Mouse (Mus musculus): ENCODE measurements around the gene Hspa1a. TPM values are rescaled to one million over a fixed set of nuclear protein-coding genes. Genes with fewer than 3 reads are reported as not detected.
"Not testable (repeated sequence)": the region's sequence is repeated elsewhere in the genome, so short reads cannot be mapped to it uniquely, and the experiment has no call there.

The Hspa1a gene
- total RNA-seq (2014; rRNA removed; ENCODE audit: low replicate concordance) (8.2 and 10.2 TPM in 2 replicates), polyA plus RNA-seq (2015; fragmentation: Nextera tagmentation; extraction: Ambion mirVana) (2.5 and 2.8 TPM in 2 replicates)

GRCm38 (mm10) chr17:34972069-34972749 is at the start of gene Hspa1a, which contains the start of gene Hspa1l:
Gene Hspa1a (minus strand): TSS chr17:34972156.
Gene Hspa1l (plus strand): TSS chr17:34972703.
- H3K27me3 ChIP-seq (ENCODE audit: control insufficient read depth, insufficient read depth, low read length) = peaks cover 23% of the 10 kb centered on the region
- peak within 1 kb of the TSS; percentile 44 for H3K4me3 ChIP-seq (ENCODE audit: low read depth, low read length)
- H3K4me2 ChIP-seq (ENCODE audit: low read depth, low read length) = peak within 1 kb of the TSS; percentile 60
- peak; percentile 93 for DNase-seq (ENCODE audit: low spot score)
- not testable (repeated sequence) for H3K4me1 ChIP-seq (ENCODE audit: control insufficient read depth, insufficient read depth); H3K9me3 ChIP-seq (replicated peaks; ENCODE audit: control insufficient read depth, low read length); H3K36me3 ChIP-seq (replicated peaks; ENCODE audit: control insufficient read depth, insufficient read depth, low read length)
- ATAC-seq (ENCODE audit: insufficient read depth, low read depth) = peak; percentile 91
- peak within 1 kb of the TSS; percentile 69 for H3K27ac ChIP-seq (ENCODE audit: low read depth)
- under 1% methylated on average over 25 of the region's 33 CpGs for WGBS
- H3K9ac ChIP-seq (replicated peaks; ENCODE audit: low read depth, low read length) = peak within 1 kb of the TSS; percentile 6; the same call in 1 of the 2 replicates

DNA sequence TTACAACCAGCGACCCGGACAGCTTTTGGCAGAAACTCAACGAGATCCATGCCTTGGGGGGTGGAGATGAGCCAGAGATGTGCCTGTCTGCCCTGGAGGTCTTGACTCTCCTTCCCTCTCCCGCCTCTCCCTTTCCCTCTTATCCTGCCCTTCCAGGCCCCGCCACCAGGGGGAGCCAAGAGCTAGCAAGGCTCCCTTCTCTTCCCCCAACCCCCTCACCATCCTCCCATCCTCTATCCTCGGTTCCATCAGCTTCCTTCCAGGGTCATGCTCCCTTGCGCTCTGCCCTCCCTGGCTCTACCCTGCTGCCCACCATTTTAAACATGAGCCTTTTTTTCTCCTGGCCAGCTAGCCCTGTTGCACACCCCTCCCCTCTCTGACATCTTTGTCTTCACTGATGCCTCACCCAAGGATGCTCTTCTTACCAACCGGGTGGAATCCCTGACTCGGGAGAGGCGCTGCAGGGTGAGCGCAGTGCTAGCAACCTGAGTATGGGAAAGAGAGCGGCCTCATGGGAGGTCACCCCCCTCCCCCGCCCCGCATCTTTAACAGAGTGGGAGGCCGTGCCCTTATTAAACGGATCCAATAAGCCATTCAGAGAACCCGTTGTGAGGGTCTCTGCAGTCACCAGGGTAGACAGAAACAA is 49.3 kb upstream of the Hspa1a start:
- peak; percentile 76 for DNase-seq (ENCODE audit: low spot score)
- peak; percentile 34 for ATAC-seq (ENCODE audit: insufficient read depth, low read depth)
- Histone ChIP-seq H3K4me1 (ENCODE audit: control insufficient read depth, insufficient read depth) (peaks cover 7% of the 10 kb centered on the region), H3K36me3 (replicated peaks; ENCODE audit: control insufficient read depth, insufficient read depth, low read length) (no peaks in the 10 kb centered on the region), H3K27me3 (ENCODE audit: control insufficient read depth, insufficient read depth, low read length) (0 out of 2 replicates have a peak, but pooled peaks cover 3% of the 10 kb centered on the region), H3K9me3 (replicated peaks; ENCODE audit: control insufficient read depth, low read length) (no peaks in the 10 kb centered on the region), H3K4me3 (ENCODE audit: low read depth, low read length) (no peak overlapping the region), H3K4me2 (ENCODE audit: low read depth, low read length) (peak overlapping the region; percentile 40), H3K9ac (replicated peaks; ENCODE audit: low read depth, low read length) (no peak overlapping the region), H3K27ac (ENCODE audit: low read depth) (peak overlapping the region; percentile 88)
- TF ChIP-seq CTCF (IDR thresholded peaks at IDR 0.05; ENCODE audit: low read depth) (peak; percentile 99), EP300 (IDR thresholded peaks at IDR 0.05; ENCODE audit: low read depth) (no peak; the same call in 1 of the 2 replicates)
- 6% methylated on average over 16 of the region's 17 CpGs for WGBS

- H3K4me1 ChIP-seq (ENCODE audit: control insufficient read depth, insufficient read depth) = peaks cover 11% of the 10 kb centered on the region
- DNase-seq (ENCODE audit: low spot score) = no peak
- no peak overlapping the region for H3K27ac ChIP-seq (ENCODE audit: low read depth)
- H3K4me2 ChIP-seq (ENCODE audit: low read depth, low read length) = no peak overlapping the region
- peaks cover 1% of the 10 kb centered on the region; the same call in 1 of the 2 replicates for H3K36me3 ChIP-seq (replicated peaks; ENCODE audit: control insufficient read depth, insufficient read depth, low read length)
- H3K27me3 ChIP-seq (ENCODE audit: control insufficient read depth, insufficient read depth, low read length) = 0 out of 2 replicates have a peak, but pooled peaks cover 1% of the 10 kb centered on the region
- H3K9me3 ChIP-seq (replicated peaks; ENCODE audit: control insufficient read depth, low read length) = no peaks in the 10 kb centered on the region
- TF ChIP-seq EP300 (IDR thresholded peaks at IDR 0.05; ENCODE audit: low read depth) = no peak
- TF ChIP-seq CTCF (IDR thresholded peaks at IDR 0.05; ENCODE audit: low read depth) = no peak
- ATAC-seq (ENCODE audit: insufficient read depth, low read depth) = no peak
- 81% methylated on average over 8 of the region's 8 CpGs for WGBS
- no peak overlapping the region for H3K4me3 ChIP-seq (ENCODE audit: low read depth, low read length)
- no peak overlapping the region for H3K9ac ChIP-seq (replicated peaks; ENCODE audit: low read depth, low read length)
These were observed 48.6 kb upstream of the Hspa1a start for GRCm38 (mm10) chr17:35020551-35020950.

GRCm38 (mm10) chr17:35019894-35020293 is 47.9 kb upstream of the Hspa1a start:
- Histone ChIP-seq H3K4me1 (ENCODE audit: control insufficient read depth, insufficient read depth) (peaks cover 11% of the 10 kb centered on the region), H3K9ac (replicated peaks; ENCODE audit: low read depth, low read length) (no peak overlapping the region), H3K27me3 (ENCODE audit: control insufficient read depth, insufficient read depth, low read length) (no peaks in the 10 kb centered on the region), H3K4me2 (ENCODE audit: low read depth, low read length) (no peak overlapping the region), H3K4me3 (ENCODE audit: low read depth, low read length) (no peak overlapping the region), H3K9me3 (replicated peaks; ENCODE audit: control insufficient read depth, low read length) (no peaks in the 10 kb centered on the region), H3K36me3 (replicated peaks; ENCODE audit: control insufficient read depth, insufficient read depth, low read length) (peaks cover 7% of the 10 kb centered on the region; the same call in 1 of the 2 replicates), H3K27ac (ENCODE audit: low read depth) (no peak overlapping the region)
- ATAC-seq (ENCODE audit: insufficient read depth, low read depth) (no peak), DNase-seq (ENCODE audit: low spot score) (no peak)
- TF ChIP-seq CTCF (IDR thresholded peaks at IDR 0.05; ENCODE audit: low read depth) = no peak
- TF ChIP-seq EP300 (IDR thresholded peaks at IDR 0.05; ENCODE audit: low read depth) = no peak
- 76% methylated on average over 11 of the region's 11 CpGs for WGBS

DNA sequence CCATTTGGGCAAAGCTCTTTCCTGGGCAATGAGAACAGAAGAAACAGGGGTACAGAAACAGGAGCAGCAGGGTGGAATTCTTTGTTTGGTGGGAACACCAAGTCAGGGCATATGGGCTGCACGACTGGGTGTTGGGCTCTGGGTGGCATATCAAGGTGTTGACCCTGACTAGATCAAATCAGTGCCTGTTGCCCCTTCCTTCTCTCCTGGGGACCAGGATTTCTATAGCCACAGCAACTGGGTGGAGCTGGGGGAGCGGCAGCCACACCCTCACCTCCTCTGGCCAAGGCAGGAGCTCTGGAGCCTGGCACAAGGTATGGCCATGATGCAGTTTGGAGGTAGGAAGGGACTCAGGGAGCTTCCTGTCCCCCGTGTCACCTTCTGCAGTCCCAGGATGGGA is 46.2 kb upstream of the Hspa1a start:
- no peak overlapping the region for H3K9ac ChIP-seq (replicated peaks; ENCODE audit: low read depth, low read length)
- H3K27me3 ChIP-seq (ENCODE audit: control insufficient read depth, insufficient read depth, low read length) = no peaks in the 10 kb centered on the region
- WGBS = 82% methylated on average over 3 of the region's 3 CpGs
- no peak overlapping the region for H3K4me2 ChIP-seq (ENCODE audit: low read depth, low read length)
- H3K4me3 ChIP-seq (ENCODE audit: low read depth, low read length) = no peak overlapping the region
- H3K4me1 ChIP-seq (ENCODE audit: control insufficient read depth, insufficient read depth) = peaks cover 11% of the 10 kb centered on the region
- H3K27ac ChIP-seq (ENCODE audit: low read depth) = no peak overlapping the region
- DNase-seq (ENCODE audit: low spot score) (no peak), ATAC-seq (ENCODE audit: insufficient read depth, low read depth) (no peak)
- no peaks in the 10 kb centered on the region for H3K9me3 ChIP-seq (replicated peaks; ENCODE audit: control insufficient read depth, low read length)
- H3K36me3 ChIP-seq (replicated peaks; ENCODE audit: control insufficient read depth, insufficient read depth, low read length) = peaks cover 24% of the 10 kb centered on the region
- no peak for TF ChIP-seq EP300 (IDR thresholded peaks at IDR 0.05; ENCODE audit: low read depth)
- no peak for TF ChIP-seq CTCF (IDR thresholded peaks at IDR 0.05; ENCODE audit: low read depth)

Measured in heart, postnatal 0 days (tissue).